Mouse (Mus musculus): ENCODE measurements around the gene Kbtbd2. TPM values are rescaled to one million over a fixed set of nuclear protein-coding genes. Genes with fewer than 3 reads are reported as not detected.

The Kbtbd2 gene
- polyA plus RNA-seq, 1 experiment from 2014 or later, result 19.3 TPM

- H3K4me1 ChIP-seq (ENCODE audit: control insufficient read depth, insufficient read depth, low read length), result peaks cover 18% of the 10 kb centered on the region
- WGBS, result 0% methylated on average over 16 of the region's 16 CpGs
- no peaks in the 10 kb centered on the region for H3K9me3 ChIP-seq (ENCODE audit: control insufficient read depth, low read length)
- peak overlapping the region; percentile 100 for H3K27ac ChIP-seq (ENCODE audit: low read length)
- H3K4me3 ChIP-seq (ENCODE audit: low read length), result peak overlapping the region; percentile 80
- H3K27me3 ChIP-seq (replicated peaks; ENCODE audit: control insufficient read depth, insufficient read depth, low read length), result no peaks in the 10 kb centered on the region
- no peaks in the 10 kb centered on the region for H3K36me3 ChIP-seq (ENCODE audit: control insufficient read depth, insufficient read depth, low read length)
- peak overlapping the region; percentile 72 for H3K4me2 ChIP-seq (ENCODE audit: low read depth, low read length)
- peak overlapping the region; percentile 97 for H3K9ac ChIP-seq (ENCODE audit: low read depth, low read length)
- peak; percentile 49 for ATAC-seq
Observed at GRCm38 (mm10) chr6:56796668-56797141, 908 bp downstream of the Kbtbd2 start.

DNA sequence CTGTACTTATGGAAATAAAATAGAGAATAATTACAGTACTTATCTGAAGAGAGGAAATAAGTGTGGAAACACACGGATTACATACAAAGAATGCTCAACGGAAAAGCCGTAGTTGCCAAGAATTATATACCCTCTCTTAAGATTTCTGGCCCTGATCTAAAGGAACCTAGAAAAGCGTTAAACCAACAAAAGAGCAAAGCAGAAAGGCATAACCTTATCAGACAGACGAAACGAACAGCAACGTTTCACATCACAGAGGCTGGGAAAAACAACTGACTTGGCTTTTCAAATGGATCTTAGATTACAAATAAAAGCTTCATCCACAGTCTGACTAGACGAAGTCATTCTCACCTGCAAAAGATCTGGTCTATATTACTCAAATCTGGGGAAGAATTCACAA lies 1.4 kb downstream of the Kbtbd2 start:
- peak overlapping the region; percentile 80 for H3K4me3 ChIP-seq (ENCODE audit: low read length)
- 3% methylated on average over 8 of the region's 8 CpGs for WGBS
- peak overlapping the region; percentile 72 for H3K4me2 ChIP-seq (ENCODE audit: low read depth, low read length)
- peaks cover 18% of the 10 kb centered on the region for H3K4me1 ChIP-seq (ENCODE audit: control insufficient read depth, insufficient read depth, low read length)
- H3K36me3 ChIP-seq (ENCODE audit: control insufficient read depth, insufficient read depth, low read length), result no peaks in the 10 kb centered on the region
- no peak for ATAC-seq
- peak overlapping the region; percentile 97 for H3K9ac ChIP-seq (ENCODE audit: low read depth, low read length)
- H3K27ac ChIP-seq (ENCODE audit: low read length), result peak overlapping the region; percentile 100
- no peaks in the 10 kb centered on the region for H3K9me3 ChIP-seq (ENCODE audit: control insufficient read depth, low read length)
- H3K27me3 ChIP-seq (replicated peaks; ENCODE audit: control insufficient read depth, insufficient read depth, low read length), result no peaks in the 10 kb centered on the region

DNA sequence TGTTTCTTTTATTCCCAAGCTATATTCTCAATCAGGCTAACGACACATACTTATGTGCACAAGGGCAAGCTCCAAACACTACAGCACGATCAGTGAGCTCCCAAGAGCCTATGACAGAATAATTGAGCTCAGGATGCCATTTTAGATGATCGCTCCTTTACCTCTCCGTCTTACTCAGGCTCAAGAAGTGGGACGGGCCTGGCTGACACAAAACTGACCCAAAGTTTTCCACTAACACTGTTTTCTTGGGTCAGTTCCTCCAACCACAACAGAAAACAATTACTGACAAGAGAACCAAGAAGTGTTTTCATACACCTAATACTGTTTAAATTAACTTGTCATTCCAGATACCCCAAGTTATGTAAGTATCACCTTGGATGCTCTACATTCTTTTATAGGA lies 2.8 kb downstream of the Kbtbd2 start:
- WGBS, result 83% methylated on average over 5 of the region's 5 CpGs
- H3K4me1 ChIP-seq (ENCODE audit: control insufficient read depth, insufficient read depth, low read length), result peaks cover 18% of the 10 kb centered on the region
- ATAC-seq, result no peak
- H3K36me3 ChIP-seq (ENCODE audit: control insufficient read depth, insufficient read depth, low read length), result no peaks in the 10 kb centered on the region
- H3K27me3 ChIP-seq (replicated peaks; ENCODE audit: control insufficient read depth, insufficient read depth, low read length), result no peaks in the 10 kb centered on the region
- H3K9ac ChIP-seq (ENCODE audit: low read depth, low read length), result no peak overlapping the region
- H3K4me2 ChIP-seq (ENCODE audit: low read depth, low read length), result no peak overlapping the region
- no peaks in the 10 kb centered on the region for H3K9me3 ChIP-seq (ENCODE audit: control insufficient read depth, low read length)
- H3K27ac ChIP-seq (ENCODE audit: low read length), result no peak overlapping the region
- no peak overlapping the region for H3K4me3 ChIP-seq (ENCODE audit: low read length)

DNA sequence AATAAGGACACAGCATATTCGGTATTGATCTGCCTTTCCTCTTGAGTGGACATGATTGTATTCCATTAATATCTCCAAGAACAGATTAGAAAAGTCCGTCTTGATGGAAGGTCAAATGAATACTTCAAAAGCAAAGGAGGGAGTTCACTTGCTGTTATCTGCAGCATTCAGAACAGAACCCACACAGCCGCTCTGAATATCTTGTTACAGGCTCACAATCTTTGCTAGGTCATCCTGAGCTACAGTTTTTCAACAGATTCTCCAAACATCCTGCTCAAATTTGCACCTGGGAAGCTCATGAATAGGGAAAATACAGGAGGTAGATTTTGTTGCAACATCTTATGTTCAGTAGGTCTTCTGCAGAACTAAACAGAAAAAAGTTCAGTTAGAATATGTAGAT lies 8.3 kb downstream of the Kbtbd2 start:
- H3K36me3 ChIP-seq (ENCODE audit: control insufficient read depth, insufficient read depth, low read length), result peaks cover 5% of the 10 kb centered on the region; the same call in 1 of the 2 replicates
- WGBS, result 55% methylated on average over 3 of the region's 3 CpGs
- H3K9me3 ChIP-seq (ENCODE audit: control insufficient read depth, low read length), result 0 out of 2 replicates have a peak, but pooled peaks cover 3% of the 10 kb centered on the region
- no peaks in the 10 kb centered on the region for H3K27me3 ChIP-seq (replicated peaks; ENCODE audit: control insufficient read depth, insufficient read depth, low read length)
- H3K9ac ChIP-seq (ENCODE audit: low read depth, low read length), result no peak overlapping the region
- no peak overlapping the region for H3K27ac ChIP-seq (ENCODE audit: low read length)
- no peak overlapping the region for H3K4me3 ChIP-seq (ENCODE audit: low read length)
- no peak overlapping the region for H3K4me2 ChIP-seq (ENCODE audit: low read depth, low read length)
- peaks cover 20% of the 10 kb centered on the region for H3K4me1 ChIP-seq (ENCODE audit: control insufficient read depth, insufficient read depth, low read length)
- peak; percentile 25; the same call in 1 of the 2 replicates for ATAC-seq

- ATAC-seq, result peak; percentile 49; the same call in 1 of the 2 replicates
- Histone ChIP-seq H3K27ac (ENCODE audit: low read length) (peak overlapping the region; percentile 9), H3K36me3 (ENCODE audit: control insufficient read depth, insufficient read depth, low read length) (peaks cover 5% of the 10 kb centered on the region; the same call in 1 of the 2 replicates), H3K27me3 (replicated peaks; ENCODE audit: control insufficient read depth, insufficient read depth, low read length) (no peaks in the 10 kb centered on the region), H3K4me3 (ENCODE audit: low read length) (no peak overlapping the region), H3K4me1 (ENCODE audit: control insufficient read depth, insufficient read depth, low read length) (peaks cover 20% of the 10 kb centered on the region), H3K9me3 (ENCODE audit: control insufficient read depth, low read length) (0 out of 2 replicates have a peak, but pooled peaks cover 3% of the 10 kb centered on the region), H3K4me2 (ENCODE audit: low read depth, low read length) (no peak overlapping the region), H3K9ac (ENCODE audit: low read depth, low read length) (no peak overlapping the region)
- WGBS, result 63% methylated on average over 2 of the region's 2 CpGs
Observed at GRCm38 (mm10) chr6:56787668-56788067, 9.9 kb downstream of the Kbtbd2 start.

- H3K36me3 ChIP-seq (ENCODE audit: control insufficient read depth, insufficient read depth, low read length), result peaks cover 6% of the 10 kb centered on the region; the same call in 1 of the 2 replicates
- no peak overlapping the region for H3K27ac ChIP-seq (ENCODE audit: low read length)
- 75% methylated on average over 5 of the region's 5 CpGs for WGBS
Observed at GRCm38 (mm10) chr6:56785068-56785467, 12.5 kb downstream of the Kbtbd2 start.

GRCm38 (mm10) chr6:56783561-56784272 lies 13.9 kb downstream of the Kbtbd2 start:
- no peaks in the 10 kb centered on the region for H3K27me3 ChIP-seq (replicated peaks; ENCODE audit: control insufficient read depth, insufficient read depth, low read length)
- peak overlapping the region; percentile 78 for H3K27ac ChIP-seq (ENCODE audit: low read length)
- WGBS, result 52% methylated on average over 4 of the region's 4 CpGs
- peaks cover 19% of the 10 kb centered on the region for H3K36me3 ChIP-seq (ENCODE audit: control insufficient read depth, insufficient read depth, low read length)
- H3K4me3 ChIP-seq (ENCODE audit: low read length), result no peak overlapping the region
- H3K9ac ChIP-seq (ENCODE audit: low read depth, low read length), result no peak overlapping the region
- peak; percentile 85 for ATAC-seq
- peaks cover 20% of the 10 kb centered on the region for H3K4me1 ChIP-seq (ENCODE audit: control insufficient read depth, insufficient read depth, low read length)
- peak overlapping the region; percentile 29 for H3K4me2 ChIP-seq (ENCODE audit: low read depth, low read length)
- 0 out of 2 replicates have a peak, but pooled peaks cover 3% of the 10 kb centered on the region for H3K9me3 ChIP-seq (ENCODE audit: control insufficient read depth, low read length)

More at GRCm38 (mm10) chr6:56785068-56785467, 12.5 kb downstream of the Kbtbd2 start:
- Histone ChIP-seq H3K9ac (ENCODE audit: low read depth, low read length) (no peak overlapping the region), H3K4me3 (ENCODE audit: low read length) (no peak overlapping the region), H3K4me1 (ENCODE audit: control insufficient read depth, insufficient read depth, low read length) (peaks cover 23% of the 10 kb centered on the region), H3K27me3 (replicated peaks; ENCODE audit: control insufficient read depth, insufficient read depth, low read length) (no peaks in the 10 kb centered on the region), H3K9me3 (ENCODE audit: control insufficient read depth, low read length) (0 out of 2 replicates have a peak, but pooled peaks cover 3% of the 10 kb centered on the region), H3K4me2 (ENCODE audit: low read depth, low read length) (no peak overlapping the region)
- no peak for ATAC-seq

DNA sequence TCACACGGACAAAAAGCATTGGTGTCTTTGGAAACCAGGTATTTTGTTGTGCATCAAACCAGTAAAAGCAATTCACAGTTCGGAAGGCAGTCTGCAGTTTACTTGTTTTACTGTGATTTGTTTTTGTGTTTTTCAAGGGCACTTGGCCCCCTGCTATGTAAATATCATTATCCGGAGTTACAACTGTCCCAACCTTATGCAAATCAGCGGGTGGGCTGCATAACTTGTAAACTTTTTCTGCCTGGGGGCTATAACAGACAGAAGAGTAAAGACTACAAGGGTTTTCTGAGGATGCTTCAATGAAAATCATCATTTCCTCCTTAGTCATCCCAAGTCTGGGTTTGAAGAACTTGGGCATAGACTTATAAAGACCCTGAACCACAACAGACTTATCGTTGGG lies 18.0 kb downstream of the Kbtbd2 start:
- Histone ChIP-seq H3K27ac (ENCODE audit: low read length) (no peak overlapping the region), H3K4me2 (ENCODE audit: low read depth, low read length) (no peak overlapping the region), H3K36me3 (ENCODE audit: control insufficient read depth, insufficient read depth, low read length) (peaks cover 14% of the 10 kb centered on the region; the same call in 1 of the 2 replicates), H3K4me3 (ENCODE audit: low read length) (no peak overlapping the region), H3K9me3 (ENCODE audit: control insufficient read depth, low read length) (no peaks in the 10 kb centered on the region), H3K4me1 (ENCODE audit: control insufficient read depth, insufficient read depth, low read length) (peaks cover 11% of the 10 kb centered on the region; the same call in 1 of the 2 replicates), H3K9ac (ENCODE audit: low read depth, low read length) (no peak overlapping the region), H3K27me3 (replicated peaks; ENCODE audit: control insufficient read depth, insufficient read depth, low read length) (no peaks in the 10 kb centered on the region)
- 95% methylated on average over 5 of the region's 5 CpGs for WGBS
- no peak for ATAC-seq

- H3K4me2 ChIP-seq (ENCODE audit: low read depth, low read length), result no peak overlapping the region
- H3K27ac ChIP-seq (ENCODE audit: low read length), result no peak overlapping the region
- no peak overlapping the region for H3K9ac ChIP-seq (ENCODE audit: low read depth, low read length)
- no peak for ATAC-seq
- H3K27me3 ChIP-seq (replicated peaks; ENCODE audit: control insufficient read depth, insufficient read depth, low read length), result no peaks in the 10 kb centered on the region
- peaks cover 14% of the 10 kb centered on the region; the same call in 1 of the 2 replicates for H3K36me3 ChIP-seq (ENCODE audit: control insufficient read depth, insufficient read depth, low read length)
- no peaks in the 10 kb centered on the region for H3K4me1 ChIP-seq (ENCODE audit: control insufficient read depth, insufficient read depth, low read length)
- WGBS, result 35% methylated on average over 3 of the region's 3 CpGs
- H3K4me3 ChIP-seq (ENCODE audit: low read length), result no peak overlapping the region
- H3K9me3 ChIP-seq (ENCODE audit: control insufficient read depth, low read length), result no peaks in the 10 kb centered on the region
Observed at GRCm38 (mm10) chr6:56775816-56776215, 21.8 kb downstream of the Kbtbd2 start.
